Mouse (Mus musculus): ENCODE measurements at regions not wholly inside any gene's neighbourhood (a gene's known extent, or its start where the extent isn't known, plus 50 kb on each side); places are given as distances from the start of the nearest gene placed in this dataset.

GRCm38 (mm10) chr5:148788690-148789089 is 140.4 kb downstream of the Katnal1 start:
- TF ChIP-seq CTCF (IDR thresholded peaks at IDR 0.05; ENCODE audit: control insufficient read depth, insufficient read depth, low read length) (no peak), POLR2A (IDR thresholded peaks at IDR 0.05; ENCODE audit: borderline replicate concordance, control insufficient read depth, low read depth, low read length) (no peak)
